Mouse (Mus musculus) mouse embryonic stem cell (cell line): ENCODE measurements at regions not wholly inside any gene's neighbourhood (a gene's known extent, or its start where the extent isn't known, plus 50 kb on each side); places are given as distances from the start of the nearest gene placed in this dataset.

Experiments used
- in situ Hi-C, 2 experiments: fragments of 300-500 bp; cut with MboI; formaldehyde crosslinking; loops; 1 replicate in 1 of 2; 3 replicates in 1 of 2; pipeline ENCODE4 v1.14.3; 2019 to 2020; ENCODE audit warnings: low sequenced_read_pairs in 2 of 2, low pct_unique_long_range_greater_than_20kb in 1 of 2, mixed read lengths in 1 of 2; ENCODE audit not compliant: unreplicated experiment in 1 of 2

DNA sequence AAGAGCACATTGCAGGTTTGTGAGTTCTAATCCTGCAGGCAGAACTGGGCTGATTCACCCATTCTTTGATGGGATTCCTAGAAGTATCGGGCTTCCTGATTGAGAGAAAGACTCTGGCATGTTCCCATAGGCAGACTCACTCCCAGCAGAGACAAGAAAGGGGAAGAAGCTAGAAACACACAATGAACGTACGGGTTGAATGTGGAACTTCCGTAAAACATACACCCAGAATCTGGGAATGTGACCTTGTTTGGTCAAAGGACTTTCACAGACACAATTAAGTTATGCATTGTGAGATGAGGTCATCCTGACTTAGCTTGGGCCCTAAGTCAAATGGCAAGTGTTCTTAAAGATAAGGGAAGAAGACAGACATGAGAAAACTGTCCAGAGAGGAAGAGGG lies 86.6 kb upstream of the Klf3 start:
- in situ Hi-C loops, result no loop called here

DNA sequence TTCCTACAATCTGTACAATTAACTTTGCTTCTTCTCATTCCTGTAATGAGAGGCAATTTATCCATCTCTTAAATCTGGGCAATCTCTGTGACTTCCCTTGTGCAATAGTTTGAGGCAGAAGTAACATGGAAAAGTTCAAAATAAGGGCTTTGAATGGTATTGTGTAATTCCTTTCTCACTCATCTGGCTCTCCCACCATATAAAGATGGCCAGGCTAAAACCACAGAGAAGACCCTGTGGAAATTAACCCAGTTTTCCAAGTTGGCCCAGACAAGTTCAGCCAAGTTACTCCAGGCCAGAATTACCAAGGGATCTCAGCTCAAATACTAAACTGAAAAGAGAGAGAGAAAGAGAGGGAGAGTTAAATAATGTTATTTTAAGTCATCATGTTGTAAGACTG lies 81.0 kb upstream of the Klf3 start:
- in situ Hi-C loops, result no loop called here

DNA sequence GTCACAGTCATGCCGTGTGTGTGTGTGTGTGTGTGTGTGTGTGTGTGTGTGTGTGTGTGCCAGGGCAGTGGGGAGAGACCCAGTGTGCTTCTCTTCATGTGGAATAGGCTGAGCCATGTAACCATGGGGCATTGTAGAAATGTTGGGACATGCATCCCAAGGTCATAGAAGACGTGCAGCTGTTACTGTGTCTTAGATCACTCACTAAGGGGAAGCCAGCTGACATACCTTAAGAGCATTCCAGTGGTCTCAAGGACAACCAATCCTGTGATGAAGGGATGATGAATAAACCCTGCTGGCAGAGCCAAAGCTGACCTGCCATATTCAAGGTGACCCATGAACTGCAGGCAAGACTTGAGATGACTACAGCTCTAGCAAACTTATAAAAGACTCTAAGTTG lies 75.3 kb upstream of the Klf3 start:
- in situ Hi-C loops, result no loop called here

DNA sequence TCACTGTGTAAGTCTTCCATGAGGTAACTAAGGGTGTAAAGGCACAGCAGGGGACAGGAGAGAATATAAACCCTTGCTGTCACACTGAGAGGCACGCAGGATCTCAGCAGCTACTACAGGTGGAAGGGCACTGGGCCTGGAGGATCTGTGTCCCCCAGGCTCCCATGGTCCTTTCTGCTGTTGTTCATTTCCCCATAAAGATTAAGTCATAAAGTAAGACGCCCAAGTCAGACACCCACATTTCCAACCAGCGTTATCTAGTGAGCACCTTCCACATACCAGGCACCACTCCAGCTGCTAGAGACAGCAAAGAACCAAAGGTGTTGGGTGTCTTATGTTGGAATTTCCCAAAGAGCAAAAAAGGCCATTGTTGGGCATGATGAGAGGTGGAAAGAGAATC lies 70.8 kb upstream of the Klf3 start:
- in situ Hi-C loops, result no loop called here

DNA sequence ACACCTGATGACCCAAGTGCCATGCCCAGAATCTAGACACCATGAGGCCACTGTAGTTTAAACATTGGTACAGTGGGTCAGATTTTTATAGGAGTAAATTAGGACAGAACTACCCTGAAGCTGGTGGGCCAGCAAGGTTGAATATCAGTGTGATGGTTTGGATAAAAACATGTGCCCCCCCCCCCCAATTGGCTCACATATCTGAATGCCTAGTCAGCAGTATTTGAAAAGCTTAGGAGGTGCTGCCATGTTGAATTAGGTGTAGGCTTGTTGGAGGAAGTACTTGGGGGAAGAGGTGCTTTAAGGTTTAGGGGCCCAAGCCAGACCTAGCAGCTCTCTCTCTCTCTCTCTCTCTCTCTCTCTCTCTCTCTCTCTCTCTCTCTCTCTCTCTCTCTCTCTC lies 66.2 kb upstream of the Klf3 start:
- in situ Hi-C loops, result no loop called here

GRCm38 (mm10) chr5:64738096-64738780 lies 65.0 kb upstream of the Klf3 start:
- in situ Hi-C loops, result no loop called here

DNA sequence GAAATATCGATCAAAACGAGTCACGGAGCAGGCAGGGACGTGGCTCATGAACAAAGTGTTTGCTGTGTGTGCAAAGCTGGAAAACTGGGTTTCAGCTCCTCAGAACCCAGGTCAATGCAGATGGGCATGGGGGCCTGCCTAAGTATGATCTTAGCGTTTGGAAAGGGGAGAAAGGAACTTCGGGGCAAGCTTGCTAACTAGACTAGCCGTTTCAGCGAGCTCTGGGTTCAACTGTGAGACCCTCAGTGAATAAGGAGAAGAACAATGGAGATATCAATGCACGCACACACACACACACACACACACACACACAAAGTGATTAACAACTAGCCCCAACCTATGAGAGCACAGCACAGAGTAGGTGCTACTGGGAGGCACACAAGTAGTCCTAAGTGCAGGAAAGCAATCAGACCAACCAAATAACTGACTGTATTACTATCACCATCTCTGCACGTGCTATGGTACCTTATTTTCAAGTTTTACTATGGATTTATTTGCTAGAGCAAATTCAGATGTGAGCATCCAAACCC lies 64.3 kb upstream of the Klf3 start:
- in situ Hi-C loops, result no loop called here

DNA sequence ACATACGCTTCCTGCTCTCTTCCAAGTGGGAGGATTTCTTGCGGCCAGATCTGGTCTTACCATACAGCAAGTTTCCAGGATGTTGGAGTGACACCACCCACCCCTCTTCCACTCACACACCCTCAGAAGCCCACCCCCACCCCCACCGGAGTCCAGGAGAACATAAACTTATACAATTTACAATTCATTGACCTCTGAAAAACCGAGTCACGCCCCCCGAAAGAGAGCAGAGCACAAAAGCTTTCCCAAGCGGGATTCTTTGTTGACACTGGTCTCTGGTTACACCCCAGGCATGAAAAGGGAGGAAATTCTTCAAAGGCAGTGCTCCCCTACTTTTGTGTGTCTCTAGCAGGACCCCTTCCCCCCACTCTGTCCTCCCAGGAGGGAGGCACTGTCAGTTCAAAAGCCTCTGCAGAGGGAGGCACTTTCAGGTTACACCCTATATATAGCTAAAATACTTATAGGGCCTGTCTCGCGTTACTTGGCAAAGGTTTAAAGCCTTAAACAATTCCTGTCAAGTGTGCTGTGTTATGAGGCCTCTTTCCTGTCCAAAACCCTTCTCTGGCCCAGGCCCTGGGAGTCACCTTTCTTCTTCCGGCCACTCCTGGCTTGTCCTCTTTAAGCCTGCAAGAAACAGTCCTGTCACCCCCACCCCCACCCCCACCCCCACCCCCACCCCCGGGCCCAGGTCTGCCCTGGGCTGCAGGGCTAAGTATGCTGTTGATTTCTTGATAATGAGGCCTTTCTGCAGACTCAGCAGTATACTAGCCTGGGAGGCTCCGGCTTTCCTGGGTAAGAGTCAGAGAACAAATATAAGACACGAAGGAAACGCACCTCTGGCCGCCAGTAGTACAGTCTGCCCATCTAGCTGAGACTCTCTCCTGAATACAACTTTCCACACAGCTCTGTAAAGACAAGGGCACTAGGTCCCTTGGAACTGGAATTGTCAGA lies 63.6 kb upstream of the Klf3 start:
- in situ Hi-C loops, result no loop called here

GRCm38 (mm10) chr5:64744041-64744440 lies 59.1 kb upstream of the Klf3 start:
- in situ Hi-C loops, result no loop called here

GRCm38 (mm10) chr5:64744455-64744854 lies 58.7 kb upstream of the Klf3 start:
- in situ Hi-C loops, result no loop called here

GRCm38 (mm10) chr5:64747461-64747860 lies 55.7 kb upstream of the Klf3 start:
- in situ Hi-C loops, result no loop called here

- in situ Hi-C loops, result no loop called here
Measured at GRCm38 (mm10) chr5:64749415-64750166, 53.6 kb upstream of the Klf3 start.

GRCm38 (mm10) chr5:64750406-64750805 lies 52.8 kb upstream of the Klf3 start:
- in situ Hi-C loops, result no loop called here

DNA sequence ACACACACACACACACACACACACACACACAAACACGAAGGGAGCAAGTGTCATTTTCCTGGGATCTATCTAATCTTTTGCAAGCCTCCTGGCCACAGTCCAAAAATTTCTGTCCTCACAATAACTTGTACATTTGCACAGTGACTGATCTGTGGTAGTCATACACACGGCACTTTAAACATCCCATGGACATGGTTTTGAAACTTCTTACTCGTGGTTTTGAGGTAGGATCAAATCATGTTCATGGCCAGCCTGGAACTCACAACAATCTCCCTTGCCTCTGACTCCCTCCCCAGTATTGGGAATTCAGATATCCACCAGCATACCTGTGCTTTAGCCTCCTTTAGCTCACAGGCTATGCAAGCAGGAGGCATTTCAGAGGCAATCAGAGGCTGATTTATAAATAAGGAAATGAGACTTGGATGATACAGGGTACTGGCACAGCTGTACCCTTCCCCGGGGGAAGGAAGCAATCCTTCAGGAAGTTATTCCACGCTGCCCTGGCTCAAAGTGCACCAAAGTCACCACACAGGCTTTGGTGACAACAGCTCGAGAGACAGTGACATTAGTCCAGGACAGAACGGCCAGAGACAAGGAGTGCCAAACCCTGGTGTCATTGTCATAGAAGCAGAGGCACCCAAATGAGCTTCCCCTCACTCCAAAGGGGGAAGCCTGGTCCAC lies 52.1 kb upstream of the Klf3 start:
- in situ Hi-C loops, result no loop called here

DNA sequence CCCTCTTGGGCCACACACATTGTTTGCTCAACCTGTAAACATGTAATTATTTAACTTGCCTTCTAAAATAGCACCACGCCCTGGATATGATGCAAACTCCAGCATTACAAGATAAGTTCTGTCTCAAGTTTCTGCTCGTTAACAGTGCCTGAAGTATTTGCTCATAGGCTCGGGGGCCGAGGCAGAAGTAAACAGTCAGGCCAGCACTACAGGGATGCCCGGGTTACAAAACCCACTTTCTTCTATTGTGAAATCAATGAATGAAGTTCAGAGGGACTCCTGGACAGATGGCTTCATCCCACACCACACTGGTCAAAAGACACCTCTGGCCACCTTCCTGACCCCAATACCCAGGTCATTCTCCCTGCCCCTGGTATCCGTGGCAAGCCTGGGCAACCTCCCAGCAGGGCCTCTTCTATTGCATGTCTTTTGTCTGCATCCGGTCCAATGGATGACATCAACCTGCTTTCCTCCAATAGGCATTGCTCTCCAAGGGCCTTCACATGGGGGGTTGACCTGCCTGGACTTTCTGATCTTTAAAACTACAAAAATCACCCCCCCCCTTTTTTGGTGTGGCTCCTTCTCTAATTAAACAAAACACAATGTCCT lies 49.9 kb upstream of the Klf3 start:
- in situ Hi-C loops, result no loop called here
